Mouse (Mus musculus) bone marrow, adult 2 months (tissue): Measurements from ENCODE around the gene Slc41a3. TPM values are rescaled to one million over a fixed set of nuclear protein-coding genes. Genes with fewer than 3 reads are reported as not detected.
A peak's percentile ranks its signal among the peaks of the same experiment; 100 is the strongest.

Experiments used
- H3K27ac ChIP-seq: fragments of 200-500 bp; 2 replicates; pipeline ENCODE4 v1.5.1; 2012; ENCODE audit warnings: low read depth, mild to moderate bottlenecking, control low read depth, inconsistent platforms, low read length; ENCODE audit not compliant: control insufficient read depth, poor library complexity, insufficient read depth
- H3K4me1 ChIP-seq: fragments of 200-500 bp; 2 replicates; pipeline ENCODE4 v1.6.1; 2011; ENCODE audit warnings: low read length; ENCODE audit not compliant: control insufficient read depth, insufficient read depth
- H3K4me3 ChIP-seq: fragments of 200-500 bp; replicated peaks from 2 replicates; pipeline ENCODE3; 2011; ENCODE audit warnings: mild to moderate bottlenecking, low read depth, low read length, control low read depth; ENCODE audit not compliant: control insufficient read depth
- CTCF ChIP-seq: fragments of 200-500 bp; IDR thresholded peaks from 2 replicates; pipeline ENCODE4 v1.5.1; 2011; ENCODE audit warnings: low read length, control low read depth; ENCODE audit not compliant: control insufficient read depth, insufficient read depth
- POLR2A ChIP-seq: fragments of 200-500 bp; IDR thresholded peaks from 2 replicates; pipeline ENCODE4 v1.6.1; 2011; ENCODE audit warnings: low read depth, mild to moderate bottlenecking, control low read depth, low read length, borderline replicate concordance; ENCODE audit not compliant: control insufficient read depth
- WGBS: fragments of 180-500 bp; shearing (Covaris S2); methylation state at CpG from one replicate; pipeline ENCODE4 v1.1.7; 2018; 5-methylcytosine and 5-hydroxymethylcytosine counted together
- polyA plus RNA-seq: library from polyadenylated mRNA; stranded (reverse); fragments of >200 nt; gene quantifications from 2 replicates; pipeline ENCODE4 v1.2.4, GENCODE M21; 2011; ENCODE audit warnings: low replicate concordance; ENCODE audit not compliant: missing spikeins, insufficient read depth, insufficient read length

The Slc41a3 gene
- polyA plus RNA-seq, 1 experiment = 4.8 TPM

GRCm38 (mm10) chr6:90615991-90616390 lies 11.5 kb downstream of the Slc41a3 start:
- WGBS = 83% methylated on average over 6 of the region's 6 CpGs
- peaks cover 4% of the 10 kb centered on the region for H3K4me1 ChIP-seq
- TF ChIP-seq POLR2A = no peak
- no peak for TF ChIP-seq CTCF

GRCm38 (mm10) chr6:90616481-90616880 lies 12.0 kb downstream of the Slc41a3 start:
- WGBS = 71% methylated on average over 6 of the region's 6 CpGs
- Histone ChIP-seq H3K4me3 (no peak overlapping the region), H3K4me1 (peaks cover 4% of the 10 kb centered on the region), H3K27ac (no peak overlapping the region)
- no peak for TF ChIP-seq CTCF
- no peak for TF ChIP-seq POLR2A

More at GRCm38 (mm10) chr6:90615991-90616390, 11.5 kb downstream of the Slc41a3 start:
- H3K4me3 ChIP-seq = no peak overlapping the region
- no peak overlapping the region for H3K27ac ChIP-seq

DNA sequence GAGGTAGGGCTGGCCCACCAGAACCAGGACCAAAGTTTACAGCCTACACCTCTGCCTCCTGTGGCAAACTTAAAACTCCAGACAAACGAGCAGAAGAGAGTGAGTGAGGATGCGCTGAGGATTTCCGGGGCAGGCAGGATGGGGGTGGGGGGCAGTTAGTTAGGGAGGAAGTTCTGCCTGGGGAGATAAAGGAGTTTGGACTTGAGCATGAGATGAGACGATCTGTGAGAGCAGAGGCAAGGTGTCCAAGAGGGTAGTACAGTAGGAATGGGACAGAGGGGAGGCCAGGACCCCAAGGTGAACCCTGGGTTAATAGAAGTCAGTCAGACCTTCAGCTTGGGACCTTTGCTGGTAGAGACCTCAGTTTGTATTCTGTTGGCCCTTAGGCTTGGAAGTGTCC lies 13.7 kb downstream of the Slc41a3 start:
- H3K27ac ChIP-seq = no peak overlapping the region
- H3K4me1 ChIP-seq = peaks cover 7% of the 10 kb centered on the region
- 2% methylated on average over 4 of the region's 4 CpGs for WGBS
- no peak overlapping the region for H3K4me3 ChIP-seq
- TF ChIP-seq POLR2A = no peak
- no peak for TF ChIP-seq CTCF

GRCm38 (mm10) chr6:90618821-90619636 lies 14.5 kb downstream of the Slc41a3 start:
- Histone ChIP-seq H3K4me1 (peaks cover 7% of the 10 kb centered on the region), H3K4me3 (peak overlapping the region; percentile 13), H3K27ac (peak overlapping the region; percentile 2)
- TF ChIP-seq POLR2A = no peak
- TF ChIP-seq CTCF = no peak
- WGBS = 51% methylated on average over 19 of the region's 19 CpGs

GRCm38 (mm10) chr6:90619936-90620335 lies 15.4 kb downstream of the Slc41a3 start:
- no peak overlapping the region for H3K27ac ChIP-seq
- 70% methylated on average over 5 of the region's 5 CpGs for WGBS
- H3K4me3 ChIP-seq = no peak overlapping the region
- peaks cover 4% of the 10 kb centered on the region for H3K4me1 ChIP-seq
- TF ChIP-seq POLR2A (no peak), CTCF (no peak)

DNA sequence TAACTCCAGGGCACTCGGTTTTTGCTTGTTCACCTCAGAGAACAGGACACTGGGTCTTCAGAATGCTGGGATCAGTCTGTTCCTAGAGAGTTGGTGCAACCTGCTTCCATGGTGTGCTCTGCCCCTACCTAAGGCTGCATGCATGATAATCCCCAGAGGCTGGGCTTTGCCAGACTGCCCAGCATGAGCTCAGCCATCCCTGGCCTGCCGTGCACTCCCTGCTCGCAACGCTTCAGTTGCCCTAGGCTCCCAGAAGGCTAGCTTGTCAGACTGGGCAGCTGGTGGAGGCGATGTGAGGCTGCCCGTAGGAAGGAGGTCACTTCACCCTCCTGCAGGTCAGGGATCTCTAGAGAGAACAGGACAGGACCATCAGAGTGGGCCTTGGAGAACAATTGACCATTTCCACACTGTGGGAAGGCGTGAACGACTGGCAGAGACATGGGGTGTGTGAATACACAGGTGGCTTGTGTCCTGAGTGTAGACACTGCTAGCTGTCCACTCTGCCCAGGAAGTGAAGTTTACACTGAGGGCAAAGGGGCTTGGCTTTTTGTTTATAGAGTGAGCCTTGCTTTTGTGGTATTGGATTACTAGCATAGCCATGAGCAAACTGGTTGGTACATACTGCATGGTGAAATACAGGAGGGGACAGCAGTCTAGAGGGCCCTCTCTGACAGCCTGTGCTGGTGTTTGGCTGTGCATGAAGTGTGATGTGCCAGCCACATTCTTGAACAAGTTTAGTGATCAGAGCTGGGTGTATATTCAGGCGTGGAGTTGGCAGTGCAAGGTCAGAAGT lies 16.5 kb downstream of the Slc41a3 start:
- no peak overlapping the region for H3K4me3 ChIP-seq
- no peak overlapping the region for H3K27ac ChIP-seq
- WGBS = 81% methylated on average over 9 of the region's 9 CpGs
- TF ChIP-seq POLR2A = no peak
- TF ChIP-seq CTCF = no peak
- peaks cover 7% of the 10 kb centered on the region for H3K4me1 ChIP-seq

DNA sequence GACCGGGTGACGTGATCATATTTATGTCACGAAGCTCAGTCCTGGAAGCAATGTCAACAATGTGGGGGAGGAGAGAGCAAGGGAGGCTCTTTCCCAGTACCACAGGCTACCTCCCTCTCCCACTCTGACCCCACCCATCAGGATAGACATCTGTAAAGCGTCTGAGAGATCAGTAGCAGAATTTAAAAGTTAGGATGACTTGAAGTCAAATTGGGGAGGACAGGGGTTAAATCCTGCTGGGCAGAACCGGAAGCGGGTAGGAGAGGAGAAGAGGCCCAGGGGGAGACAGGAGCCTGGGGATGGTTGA lies 17.0 kb downstream of the Slc41a3 start:
- no peak overlapping the region for H3K4me3 ChIP-seq
- TF ChIP-seq CTCF (no peak), POLR2A (no peak)
- 83% methylated on average over 6 of the region's 6 CpGs for WGBS
- no peak overlapping the region for H3K27ac ChIP-seq
- H3K4me1 ChIP-seq = peaks cover 7% of the 10 kb centered on the region

DNA sequence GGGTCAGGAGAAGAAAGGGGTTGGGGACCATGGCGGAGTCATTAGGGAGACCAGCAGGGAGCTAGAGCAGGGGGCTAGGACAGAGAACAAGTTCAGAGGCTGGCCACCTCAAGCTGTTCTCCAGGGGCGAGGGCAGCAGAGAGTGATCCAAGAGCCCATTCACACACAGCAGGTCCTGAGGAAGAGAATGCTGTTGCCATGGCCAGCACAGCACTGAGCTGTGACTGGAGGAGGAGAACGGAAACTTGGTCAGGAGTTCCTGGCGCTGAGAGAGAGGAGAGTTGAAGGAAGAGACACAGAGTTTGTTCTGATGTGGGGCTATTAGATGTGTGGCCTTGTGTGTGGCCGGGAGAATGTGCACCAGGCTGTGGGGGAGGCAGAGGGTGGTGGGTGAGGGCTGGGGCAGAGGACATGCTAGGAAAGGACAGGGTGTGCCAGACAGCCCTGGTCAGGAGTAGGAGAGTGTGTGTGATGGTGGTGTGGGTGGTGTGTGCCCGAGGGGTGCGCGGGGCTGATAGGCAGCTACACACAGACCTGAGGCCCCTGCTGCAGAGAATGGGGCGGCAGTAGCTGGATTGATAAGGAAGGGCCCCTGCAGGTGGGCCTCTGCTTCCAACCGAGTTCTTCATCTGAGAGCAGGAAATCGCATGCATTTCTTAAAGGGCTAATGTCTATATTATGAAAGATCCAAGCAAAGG lies 18.4 kb downstream of the Slc41a3 start:
- Histone ChIP-seq H3K4me3 (no peak overlapping the region), H3K4me1 (peaks cover 7% of the 10 kb centered on the region), H3K27ac (peak overlapping the region; percentile 76)
- TF ChIP-seq CTCF (no peak), POLR2A (no peak)
- 36% methylated on average over 11 of the region's 11 CpGs for WGBS
